Mouse (Mus musculus): Measurements from ENCODE around the gene Vwa5b2.

- no peak for TF ChIP-seq CTCF (IDR thresholded peaks at IDR 0.05; ENCODE audit: insufficient read depth, low read length)
- no peak for TF ChIP-seq POLR2A (IDR thresholded peaks at IDR 0.05; ENCODE audit: borderline replicate concordance, extremely low read depth, low read depth, low read length)
Observed at GRCm38 (mm10) chr16:20589366-20589938, at the start of gene Vwa5b2.
